In genomic region chr1:127676116-127676515, GRCm38 (mm10) we compare ENCODE assay signal across 9 mouse cellular contexts. TPM values are rescaled to one million over a fixed set of nuclear protein-coding genes. Genes with fewer than 3 reads are reported as not detected.
A peak's percentile ranks its signal among the peaks of the same experiment; 100 is the strongest.
DNase-seq lines count a peak whose midpoint lies in the region; ATAC-seq lines count a peak whose summit lies in the region.
"Had no signal": no experiment of that assay in that cellular context is flagged by ENCODE, and none has a peak within 500 bp of the region (broad histone marks: within the 10 kb centered on the region; RNA-seq: fewer than 3 reads in every experiment).

No protein-coding gene starts in this region.

- DNase-seq in frontal cortex, postnatal 25 days (ENCODE audit: low spot score in 2 of 2) = no peak
- DNase-seq in right cerebral cortex, postnatal 10 days (ENCODE audit: low spot score in 2 of 2) = peak; percentile 71 to 73
- DNase-seq in right cerebral cortex, adult 18-20 months = no peak
- peak; percentile 44 to 67 for DNase-seq in left cerebral cortex, postnatal 14 days (ENCODE audit: low spot score in 2 of 2)
- no peak for DNase-seq in urinary bladder, postnatal 14 days (ENCODE audit: low spot score)
- no peak for DNase-seq in lung, postnatal 14 days
- DNase-seq in spleen, postnatal 36 days (ENCODE audit: low spot score in 2 of 2) = no peak

- intact Hi-C loops in left cerebral cortex, postnatal 14 days (cut with DNase I) = no loop called here

- peak; percentile 42 for ATAC-seq in frontal cortex, adult (ENCODE audit: low TSS enrichment)

RNA-seq across cellular contexts. Expression of gene Tmem163, which starts 3.2 kb away (rescaled TPM):
- total RNA-seq in left cerebral cortex, postnatal 14 days (2021) = 10 to 100 TPM; 34.3 to 37.5 TPM
- total RNA-seq: gastrocnemius, postnatal 4 days had no signal

RNA-seq across cellular contexts. Expression of gene Acmsd, which starts 53.1 kb away (rescaled TPM):
- total RNA-seq in left cerebral cortex, postnatal 14 days (2021) = not detected
- total RNA-seq: gastrocnemius, postnatal 4 days had no signal

Comparison
In these comparisons a context has a peak if more than half of its experiments do, and no peak if none do; other contexts are left out.
1. DNase-seq: peak in right cerebral cortex, postnatal 10 days (2 of 2) and left cerebral cortex, postnatal 14 days (2 of 2); none in frontal cortex, postnatal 25 days (0 of 2), right cerebral cortex, adult 18-20 months (single experiment), urinary bladder, postnatal 14 days (single experiment), lung, postnatal 14 days (single experiment) and spleen, postnatal 36 days (0 of 2).